Mouse (Mus musculus) small intestine, adult 2 months (tissue): ENCODE results near the gene Cacna1e. TPM values are rescaled to one million over a fixed set of nuclear protein-coding genes. Genes with fewer than 3 reads are reported as not detected.

Experiments
- H3K27ac ChIP-seq: fragments of 200-500 bp; 2 replicates; pipeline ENCODE4 v1.5.1; 2012; ENCODE audit warnings: low read depth, low read length, control low read depth, inconsistent platforms; ENCODE audit not compliant: insufficient read depth
- H3K27me3 ChIP-seq: fragments of 200-500 bp; 2 replicates; pipeline ENCODE4 v1.6.1; 2012; ENCODE audit warnings: mild to moderate bottlenecking, moderate library complexity, low read length, inconsistent platforms; ENCODE audit not compliant: control insufficient read depth, insufficient read depth
- H3K36me3 ChIP-seq: fragments of 200-500 bp; 2 replicates; pipeline ENCODE4 v1.6.1; 2012; ENCODE audit warnings: mild to moderate bottlenecking, low read length, control low read depth, inconsistent platforms; ENCODE audit not compliant: control insufficient read depth, insufficient read depth
- H3K4me1 ChIP-seq: fragments of 200-500 bp; 2 replicates; pipeline ENCODE4 v1.6.1; 2012; ENCODE audit warnings: low read length, inconsistent platforms, mixed read lengths; ENCODE audit not compliant: control insufficient read depth, insufficient read depth, insufficient read length
- H3K4me3 ChIP-seq: fragments of 200-500 bp; 2 replicates; pipeline ENCODE4 v1.5.1; 2012; ENCODE audit warnings: low read depth, mild to moderate bottlenecking, control low read depth, inconsistent platforms, low read length, moderate library complexity
- CTCF ChIP-seq: fragments of 200-500 bp; IDR thresholded peaks from 2 replicates; pipeline ENCODE4 v1.5.1; 2012; ENCODE audit warnings: low read depth, mild to moderate bottlenecking, control low read depth, inconsistent platforms, low read length, moderate library complexity, mixed read lengths; ENCODE audit not compliant: insufficient replicate concordance, insufficient read length; ENCODE audit errors: extremely low read depth
- POLR2A ChIP-seq: fragments of 200-500 bp; IDR thresholded peaks from 2 replicates; pipeline ENCODE4 v1.6.1; 2012; ENCODE audit warnings: low read depth, mild to moderate bottlenecking, control low read depth, inconsistent platforms, low read length, moderate library complexity
- WGBS: fragments of 180-500 bp; shearing (Covaris S2); methylation state at CpG from one replicate; pipeline ENCODE4 v1.1.7; 2018; 5-methylcytosine and 5-hydroxymethylcytosine counted together
- polyA plus RNA-seq: library from polyadenylated mRNA; depleted of rRNA; stranded (reverse); fragments of >200 nt; gene quantifications from 2 replicates; pipeline ENCODE4 v1.2.3, GENCODE M21; 2012

The Cacna1e gene
- polyA plus RNA-seq, 1 experiment: 0.76 TPM

- H3K36me3 ChIP-seq: no peaks in the 10 kb centered on the region
- H3K4me3 ChIP-seq: no peak overlapping the region
- TF ChIP-seq POLR2A (no peak), CTCF (no peak)
- no peaks in the 10 kb centered on the region for H3K27me3 ChIP-seq
- 86% methylated on average over 1 of the region's 1 CpGs for WGBS
- no peak overlapping the region for H3K27ac ChIP-seq
- no peaks in the 10 kb centered on the region for H3K4me1 ChIP-seq
These were observed 281.8 kb downstream of the Cacna1e start for GRCm38 (mm10) chr1:154602531-154602930.

GRCm38 (mm10) chr1:154582516-154582915 lies 301.8 kb downstream of the Cacna1e start:
- no peak overlapping the region for H3K4me3 ChIP-seq
- no peaks in the 10 kb centered on the region for H3K4me1 ChIP-seq
- WGBS: 85% methylated on average over 3 of the region's 3 CpGs
- H3K27me3 ChIP-seq: no peaks in the 10 kb centered on the region
- H3K36me3 ChIP-seq: no peaks in the 10 kb centered on the region
- TF ChIP-seq CTCF: no peak
- TF ChIP-seq POLR2A: no peak
- no peak overlapping the region for H3K27ac ChIP-seq

- Histone ChIP-seq H3K4me1 (no peaks in the 10 kb centered on the region), H3K4me3 (no peak overlapping the region), H3K36me3 (no peaks in the 10 kb centered on the region), H3K27me3 (no peaks in the 10 kb centered on the region), H3K27ac (no peak overlapping the region)
- 66% methylated on average over 2 of the region's 2 CpGs for WGBS
- TF ChIP-seq POLR2A (no peak), CTCF (no peak)
These were observed 304.4 kb downstream of the Cacna1e start for GRCm38 (mm10) chr1:154579929-154580328.

- Histone ChIP-seq H3K36me3 (no peaks in the 10 kb centered on the region), H3K4me3 (no peak overlapping the region), H3K27me3 (no peaks in the 10 kb centered on the region), H3K4me1 (no peaks in the 10 kb centered on the region), H3K27ac (no peak overlapping the region)
- TF ChIP-seq CTCF: no peak
- TF ChIP-seq POLR2A: no peak
- 54% methylated on average over 4 of the region's 4 CpGs for WGBS
These were observed 305.6 kb downstream of the Cacna1e start for GRCm38 (mm10) chr1:154578748-154579147.

- no peak overlapping the region for H3K4me3 ChIP-seq
- no peaks in the 10 kb centered on the region for H3K4me1 ChIP-seq
- H3K36me3 ChIP-seq: no peaks in the 10 kb centered on the region
- 63% methylated on average over 2 of the region's 2 CpGs for WGBS
- H3K27ac ChIP-seq: no peak overlapping the region
- TF ChIP-seq POLR2A: no peak
- TF ChIP-seq CTCF: no peak
- H3K27me3 ChIP-seq: no peaks in the 10 kb centered on the region
These were observed 307.9 kb downstream of the Cacna1e start for GRCm38 (mm10) chr1:154576418-154576817.

- Histone ChIP-seq H3K4me3 (no peak overlapping the region), H3K4me1 (no peaks in the 10 kb centered on the region), H3K27me3 (no peaks in the 10 kb centered on the region), H3K27ac (no peak overlapping the region), H3K36me3 (no peaks in the 10 kb centered on the region)
- TF ChIP-seq POLR2A: no peak
- no peak for TF ChIP-seq CTCF
- 58% methylated on average over 6 of the region's 6 CpGs for WGBS
These were observed 318.3 kb downstream of the Cacna1e start for GRCm38 (mm10) chr1:154566026-154566425.

- H3K4me1 ChIP-seq: no peaks in the 10 kb centered on the region
- no peaks in the 10 kb centered on the region for H3K36me3 ChIP-seq
- WGBS: 47% methylated on average over 1 of the region's 1 CpGs
- H3K27ac ChIP-seq: no peak overlapping the region
- H3K27me3 ChIP-seq: no peaks in the 10 kb centered on the region
- TF ChIP-seq POLR2A (no peak), CTCF (no peak)
- no peak overlapping the region for H3K4me3 ChIP-seq
These were observed 328.5 kb downstream of the Cacna1e start for GRCm38 (mm10) chr1:154555811-154556210.

GRCm38 (mm10) chr1:154553132-154553531 lies 331.2 kb downstream of the Cacna1e start:
- WGBS: 71% methylated on average over 1 of the region's 1 CpGs

More at GRCm38 (mm10) chr1:154553132-154553531, 331.2 kb downstream of the Cacna1e start:
- TF ChIP-seq POLR2A (no peak), CTCF (no peak)
- Histone ChIP-seq H3K27me3 (no peaks in the 10 kb centered on the region), H3K27ac (no peak overlapping the region), H3K4me3 (no peak overlapping the region), H3K4me1 (no peaks in the 10 kb centered on the region), H3K36me3 (no peaks in the 10 kb centered on the region)
